Mouse (Mus musculus) kidney, postnatal 0 days (tissue): ENCODE measurements around the gene Klk1b24. TPM values are rescaled to one million over a fixed set of nuclear protein-coding genes. Genes with fewer than 3 reads are reported as not detected.
"Not testable (repeated sequence)": the region's sequence is repeated elsewhere in the genome, so short reads cannot be mapped to it uniquely, and the experiment has no call there.

Experiments
- ATAC-seq: fragments of 200-750 bp; cut with Nextera tagmentation; replicated peaks from 2 replicates; pipeline ENCODE4 v1.8.0; 2017; ENCODE audit warnings: low read depth, moderate number of reproducible peaks, moderate TSS enrichment, moderate library complexity; ENCODE audit not compliant: low FRiP score
- DNase-seq: peaks from one replicate; pipeline ENCODE4 v3.0.0-alpha.2; 2016; ENCODE audit warnings: low spot score
- H3K27ac ChIP-seq: fragments of 300-500 bp; sonication (generic); 2 replicates; pipeline ENCODE4 v1.5.1; 2014; ENCODE audit warnings: mild to moderate bottlenecking
- H3K27me3 ChIP-seq: fragments of 300-500 bp; sonication (generic); 2 replicates; pipeline ENCODE4 v1.6.1; 2014; ENCODE audit warnings: low read length, mixed read lengths; ENCODE audit not compliant: insufficient read depth
- H3K36me3 ChIP-seq: fragments of 300-500 bp; sonication (generic); 2 replicates; pipeline ENCODE4 v1.6.1; 2014; ENCODE audit warnings: low read length, mixed read lengths; ENCODE audit not compliant: insufficient read depth
- H3K4me1 ChIP-seq: fragments of 300-500 bp; sonication (generic); replicated peaks from 2 replicates; pipeline ENCODE4 v1.6.1; 2014; ENCODE audit warnings: antibody characterized with exemption, low read length, mixed read lengths; ENCODE audit not compliant: insufficient read depth
- H3K4me2 ChIP-seq: fragments of 300-500 bp; sonication (generic); 2 replicates; pipeline ENCODE4 v1.6.1; 2014; ENCODE audit warnings: mild to moderate bottlenecking, low read length, moderate library complexity, mixed read lengths
- H3K4me3 ChIP-seq: fragments of 300-500 bp; sonication (generic); replicated peaks from 2 replicates; pipeline ENCODE4 v1.5.1; 2014; ENCODE audit warnings: low read depth, low read length
- H3K9ac ChIP-seq: fragments of 300-500 bp; sonication (generic); 2 replicates; pipeline ENCODE4 v1.6.1; 2014; ENCODE audit warnings: low read depth, low read length
- H3K9me3 ChIP-seq: fragments of 300-500 bp; sonication (generic); replicated peaks from 2 replicates; pipeline ENCODE4 v1.6.1; 2016; ENCODE audit warnings: low read length, inconsistent platforms, mixed read lengths
- CTCF ChIP-seq: IDR thresholded peaks from 2 replicates; pipeline ENCODE4 v1.5.1; 2016; ENCODE audit warnings: antibody characterized with exemption, low read depth, mild to moderate bottlenecking, moderate library complexity
- WGBS: fragments of 180-500 bp; shearing (Covaris S2); extraction: QIAGEN DNeasy Blood & Tissue Kit; methylation state at CpG from one replicate; pipeline ENCODE4 v1.1.7; 2014; 5-methylcytosine and 5-hydroxymethylcytosine counted together
- polyA plus RNA-seq: library from polyadenylated mRNA; unstranded; fragments of >200 nt; fragmentation: Nextera tagmentation; extraction: Ambion mirVana; gene quantifications from 2 replicates; pipeline ENCODE4 v1.2.1, GENCODE M21; 2015

The Klk1b24 gene
- polyA plus RNA-seq, 1 experiment from 2014 or later: 0.17 TPM

DNA sequence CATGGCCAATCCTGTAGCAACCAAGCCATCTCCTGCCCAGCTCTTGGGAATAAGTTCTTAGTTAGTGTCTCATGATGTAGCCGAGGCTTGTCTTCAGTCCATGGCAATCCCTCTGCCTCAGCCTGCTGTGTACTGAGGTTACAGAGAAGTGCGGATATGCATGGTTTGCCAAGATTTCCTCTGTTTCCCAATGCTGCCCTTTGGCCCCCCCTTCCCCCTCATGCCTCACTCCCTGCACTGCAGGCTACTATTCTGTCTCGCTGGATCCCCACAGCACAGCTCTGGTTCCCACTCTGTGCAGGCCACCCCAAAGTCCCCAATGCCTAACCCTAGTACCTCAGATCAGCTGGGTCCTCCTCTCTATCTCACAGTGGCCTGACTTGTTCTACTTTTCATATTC, 20.3 kb downstream of the Klk1b24 start:
- H3K27me3 ChIP-seq: no peaks in the 10 kb centered on the region
- no peak for ATAC-seq
- no peaks in the 10 kb centered on the region for H3K4me1 ChIP-seq
- no peak for TF ChIP-seq CTCF
- H3K4me2 ChIP-seq: no peak overlapping the region
- H3K9me3 ChIP-seq: no peaks in the 10 kb centered on the region
- H3K9ac ChIP-seq: no peak overlapping the region
- 76% methylated on average over 3 of the region's 3 CpGs for WGBS
- no peak overlapping the region for H3K27ac ChIP-seq
- H3K4me3 ChIP-seq: no peak overlapping the region
- no peaks in the 10 kb centered on the region for H3K36me3 ChIP-seq
- no peak for DNase-seq

- H3K4me3 ChIP-seq: no peak within 1 kb of the TSS
- no peak within 1 kb of the TSS for H3K9ac ChIP-seq
- H3K4me1 ChIP-seq: no peaks in the 10 kb centered on the region
- ATAC-seq (no peak), DNase-seq (no peak)
- 83% methylated on average over 1 of the region's 1 CpGs for WGBS
- H3K36me3 ChIP-seq: no peaks in the 10 kb centered on the region
- no peak within 1 kb of the TSS for H3K27ac ChIP-seq
- no peaks in the 10 kb centered on the region for H3K9me3 ChIP-seq
- H3K27me3 ChIP-seq: no peaks in the 10 kb centered on the region
- no peak for TF ChIP-seq CTCF
- no peak within 1 kb of the TSS for H3K4me2 ChIP-seq
Observed at GRCm38 (mm10) chr7:44215645-44216044, 27.6 kb downstream of the Klk1b24 start, which contains the start of gene Klk1b5. Klk1b5 (plus strand) TSS chr7:44215945.

GRCm38 (mm10) chr7:44221601-44222000, 33.6 kb downstream of the Klk1b24 start:
- DNase-seq, H3K27me3 ChIP-seq, H3K9ac ChIP-seq, H3K4me2 ChIP-seq, H3K4me1 ChIP-seq, ATAC-seq, H3K27ac ChIP-seq, H3K4me3 ChIP-seq, H3K36me3 ChIP-seq, H3K9me3 ChIP-seq: not testable (repeated sequence)
- WGBS: 75% methylated on average over 8 of the region's 10 CpGs

DNA sequence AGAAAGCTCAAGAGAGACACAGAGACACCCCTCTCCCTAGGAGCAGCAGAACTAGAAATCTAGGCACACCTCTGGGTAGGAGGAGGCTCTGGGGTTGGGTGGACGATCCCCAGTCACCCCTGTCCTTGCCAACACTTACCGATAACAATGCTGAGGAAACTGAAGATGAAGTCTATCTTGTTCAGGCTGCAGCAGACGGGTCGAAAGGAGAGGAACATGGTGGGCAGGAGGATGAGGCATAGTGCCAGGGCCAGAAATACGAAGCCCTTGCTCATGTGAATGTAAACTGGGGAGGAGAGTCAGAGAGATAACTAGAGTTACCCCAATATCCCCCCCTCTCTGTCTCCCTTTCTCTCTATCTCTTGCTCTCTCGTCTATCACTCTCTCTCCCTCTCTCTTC, 34.3 kb downstream of the Klk1b24 start:
- ATAC-seq, H3K9ac ChIP-seq, H3K4me2 ChIP-seq, H3K27ac ChIP-seq, H3K4me3 ChIP-seq, H3K4me1 ChIP-seq, H3K36me3 ChIP-seq, H3K9me3 ChIP-seq, DNase-seq, H3K27me3 ChIP-seq: not testable (repeated sequence)
- WGBS: 82% methylated on average over 6 of the region's 6 CpGs

- no peak within 1 kb of the TSS for H3K27ac ChIP-seq
- no peak for DNase-seq
- H3K36me3 ChIP-seq: no peaks in the 10 kb centered on the region
- H3K9me3 ChIP-seq: no peaks in the 10 kb centered on the region
- no peak for ATAC-seq
- no peak within 1 kb of the TSS for H3K4me3 ChIP-seq
- no peak for TF ChIP-seq CTCF
- whole genome bisulfite sequencing: 13% methylated on average over 1 of the region's 1 CpGs
- H3K4me2 ChIP-seq: no peak within 1 kb of the TSS
- H3K27me3 ChIP-seq: no peaks in the 10 kb centered on the region
- no peaks in the 10 kb centered on the region for H3K4me1 ChIP-seq
- H3K9ac ChIP-seq: no peak within 1 kb of the TSS
Observed at GRCm38 (mm10) chr7:44225076-44225475, 37.0 kb downstream of the Klk1b24 start, which contains the start of gene Klk1. Klk1 (plus strand) TSS chr7:44225360.

DNA sequence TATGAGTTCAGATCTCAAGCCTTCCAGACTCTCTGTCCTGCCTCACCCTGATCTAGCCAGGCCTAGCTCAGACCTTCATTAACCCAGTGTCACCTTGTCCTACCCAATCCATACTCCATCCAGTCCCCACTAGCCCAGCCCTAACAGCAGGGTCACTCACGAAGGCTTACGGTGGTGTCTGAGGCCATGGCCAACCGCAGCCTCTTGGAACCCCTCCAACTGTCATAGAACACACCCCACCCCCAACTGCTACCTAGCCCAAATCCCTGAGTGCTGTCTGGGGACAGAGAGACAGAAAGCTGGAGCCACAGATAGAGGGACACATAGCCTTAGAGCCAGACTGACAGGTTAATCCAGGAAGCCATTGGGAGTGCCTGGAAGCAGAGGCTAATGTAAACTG, 47.9 kb downstream of the Klk1b24 start, which contains the start of gene Gm36864:
Gene Gm36864, plus strand, starts transcription at position 269 of the 400 bp plus-strand sequence.
- no peak within 1 kb of the TSS for H3K4me2 ChIP-seq
- H3K4me3 ChIP-seq: no peak within 1 kb of the TSS
- H3K27ac ChIP-seq: no peak within 1 kb of the TSS
- no peak for TF ChIP-seq CTCF
- ATAC-seq (no peak), DNase-seq (no peak)
- H3K4me1 ChIP-seq: no peaks in the 10 kb centered on the region
- H3K9ac ChIP-seq: no peak within 1 kb of the TSS
- no peaks in the 10 kb centered on the region for H3K9me3 ChIP-seq
- H3K27me3 ChIP-seq: no peaks in the 10 kb centered on the region
- H3K36me3 ChIP-seq: no peaks in the 10 kb centered on the region
- 67% methylated on average over 3 of the region's 3 CpGs for WGBS

GRCm38 (mm10) chr7:44239913-44240312, 51.9 kb downstream of the Klk1b24 start:
- 63% methylated on average over 2 of the region's 2 CpGs for WGBS
- no peak for DNase-seq

More at GRCm38 (mm10) chr7:44239913-44240312, 51.9 kb downstream of the Klk1b24 start:
- no peak for TF ChIP-seq CTCF
- Histone ChIP-seq H3K36me3 (no peaks in the 10 kb centered on the region), H3K4me3 (no peak overlapping the region), H3K9me3 (no peaks in the 10 kb centered on the region), H3K4me1 (no peaks in the 10 kb centered on the region), H3K4me2 (no peak overlapping the region), H3K27me3 (no peaks in the 10 kb centered on the region), H3K27ac (no peak overlapping the region), H3K9ac (no peak overlapping the region)
- no peak for ATAC-seq
